Mouse (Mus musculus) MEL (cell line): ENCODE results near the gene Gimap3.

Source experiments
- BHLHE40 ChIP-seq: IDR thresholded peaks from 2 replicates; pipeline ENCODE4 v1.6.1; 2012; ENCODE audit warnings: low read depth, mild to moderate bottlenecking, inconsistent platforms, low read length, improper control_type of control experiment, borderline replicate concordance
- GATA1 ChIP-seq: IDR thresholded peaks from 2 replicates; pipeline ENCODE4 v1.6.1; 2011; ENCODE audit warnings: low read depth, low read length, improper control_type of control experiment
- MYC ChIP-seq: IDR thresholded peaks from 2 replicates; pipeline ENCODE4 v1.6.1; 2011; ENCODE audit warnings: low read depth, mild to moderate bottlenecking, low read length, improper control_type of control experiment, moderate library complexity
- POLR2A ChIP-seq, 2 experiments: IDR thresholded peaks; 2 replicates each; pipeline ENCODE4 v1.6.1; 2011 to 2012; ENCODE audit warnings: low read length in 2 of 2, mild to moderate bottlenecking in 2 of 2, control low read depth in 1 of 2, improper control_type of control experiment in 1 of 2, low read depth in 1 of 2, moderate library complexity in 1 of 2; ENCODE audit not compliant: control insufficient read depth in 1 of 2, insufficient read depth in 1 of 2, poor library complexity in 1 of 2
- POLR2AphosphoS2 ChIP-seq: IDR thresholded peaks from 2 replicates; pipeline ENCODE4 v1.6.1; 2011; ENCODE audit warnings: low read length, improper control_type of control experiment
- SIN3A ChIP-seq: IDR thresholded peaks from 2 replicates; pipeline ENCODE4 v1.6.1; 2012; ENCODE audit warnings: low read length, improper control_type of control experiment, inconsistent platforms
- USF1 ChIP-seq: IDR thresholded peaks from 2 replicates; pipeline ENCODE4 v1.6.1; 2014; ENCODE audit warnings: low read depth, mild to moderate bottlenecking, inconsistent platforms, low read length, improper control_type of control experiment, moderate library complexity
- ZC3H11A ChIP-seq: IDR thresholded peaks from 2 replicates; pipeline ENCODE4 v1.6.1; 2012; ENCODE audit warnings: low read depth, mild to moderate bottlenecking, inconsistent platforms, low read length, improper control_type of control experiment

DNA sequence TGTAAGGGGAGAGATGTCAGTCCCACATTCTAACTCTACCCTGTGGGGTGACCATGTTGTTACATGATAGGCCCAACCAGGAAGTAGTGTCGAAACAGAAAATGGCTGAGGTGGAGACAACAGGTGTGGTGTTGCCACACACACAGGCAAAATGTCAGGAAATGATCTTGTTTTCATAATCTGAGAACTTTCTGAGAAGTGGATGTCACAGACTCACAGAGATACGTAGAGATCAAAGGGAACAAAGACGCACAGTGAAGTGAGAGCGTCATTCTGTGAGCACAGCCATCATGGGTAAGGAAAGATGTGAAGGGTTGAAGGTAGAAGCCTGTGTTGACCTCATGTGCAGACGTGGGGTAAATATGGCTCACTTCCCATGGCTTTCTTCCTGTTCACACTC lies 42.9 kb downstream of the Gimap3 start:
- TF ChIP-seq USF1 (no peak), GATA1 (no peak), MYC (no peak), SIN3A (no peak), BHLHE40 (no peak), POLR2AphosphoS2 (no peak), ZC3H11A (no peak), POLR2A (IDR thresholded peaks at IDR 0.05; ENCODE audit: control insufficient read depth in 1 of 2, insufficient read depth in 1 of 2, low read depth in 1 of 2, low read length in 2 of 2, poor library complexity in 1 of 2) (no peak)
